Mouse (Mus musculus): Measurements from ENCODE around the gene Dennd6b. TPM values are rescaled to one million over a fixed set of nuclear protein-coding genes. Genes with fewer than 3 reads are reported as not detected.

Dennd6b gene
- total RNA-seq, 4 experiments from 2014 or later, result 46.2 to 59.3 (median 50.7) TPM

Small RNA genes lying within 50 kb of the gene (microRNA-seq; reads per million reads assigned to microRNA genes)
- gene Mir6958 (1.5 to 2.9 reads per million in 2 experiments), gene Mir7118 (0.66 to 1.3 reads per million in 2 experiments)

Other genes starting within 250 kb of the Dennd6b start
- gene Ttll8, start 242.1 kb downstream of the Dennd6b start, total RNA-seq (2022), result 1 to 10 TPM; 1.5 to 1.8 (median 1.8) TPM
- gene Mlc1, start 217.5 kb downstream of the Dennd6b start, total RNA-seq (2022), result 100 to 1,000 TPM; 112 to 127 (median 115) TPM
- not detected for gene Mov10l1, start 213.6 kb downstream of the Dennd6b start, total RNA-seq (2022)
- 100 to 1,000 TPM; 108 to 121 (median 111) TPM for gene Panx2, start 136.8 kb downstream of the Dennd6b start, total RNA-seq (2022)
- 10 to 100 TPM; 17.3 to 21.8 (median 18.0) TPM for gene Trabd, start 121.4 kb downstream of the Dennd6b start, total RNA-seq (2022)
- 10 to 100 TPM; 22.7 to 27.6 (median 24.7) TPM for gene Selenoo, start 107.4 kb downstream of the Dennd6b start, total RNA-seq (2022)
- 10 to 100 TPM; 27.2 to 30.8 (median 28.6) TPM for gene Tubgcp6, start 73.4 kb downstream of the Dennd6b start, total RNA-seq (2022)
- 10 to 100 TPM; 12.5 to 17.1 (median 14.2) TPM for gene Hdac10, start 67.8 kb downstream of the Dennd6b start, total RNA-seq (2022)
- gene Mapk12, start 55.8 kb downstream of the Dennd6b start, total RNA-seq (2022), result 10 to 100 TPM in 2 of 4 experiments, 1 to 10 TPM in 2; 9.5 to 10.6 (median 10.1) TPM
- gene Mapk11, start 46.9 kb downstream of the Dennd6b start, total RNA-seq (2022), result 10 to 100 TPM; 35.8 to 40.9 (median 39.4) TPM
- gene Plxnb2, start 15.7 kb downstream of the Dennd6b start, total RNA-seq (2022), result 10 to 100 TPM; 42.6 to 60.9 (median 54.8) TPM
- 100 to 1,000 TPM; 150 to 165 (median 161) TPM for gene Ppp6r2, start 15.1 kb upstream of the Dennd6b start, total RNA-seq (2022)
- gene Sbf1, start 118.8 kb upstream of the Dennd6b start, total RNA-seq (2022), result 100 to 1,000 TPM; 230 to 240 (median 238) TPM
- gene Adm2, start 126.2 kb upstream of the Dennd6b start, total RNA-seq (2022), result not detected
- not detected for gene Miox, start 137.9 kb upstream of the Dennd6b start, total RNA-seq (2022)
- 10 to 100 TPM; 15.7 to 22.6 (median 19.9) TPM for gene Lmf2, start 159.2 kb upstream of the Dennd6b start, total RNA-seq (2022)
- gene Ncaph2, start 159.2 kb upstream of the Dennd6b start, total RNA-seq (2022), result 100 to 1,000 TPM in 3 of 4 experiments, 10 to 100 TPM in 1; 98.3 to 110 (median 107) TPM
- gene Sco2, start 177.3 kb upstream of the Dennd6b start, total RNA-seq (2022), result 10 to 100 TPM; 23.2 to 28.0 (median 26.8) TPM
- 1 to 10 TPM in 2 of 4 experiments, under 1 TPM in 2; 0.57 to 1.4 (median 0.90) TPM for gene Tymp, start 180.5 kb upstream of the Dennd6b start, total RNA-seq (2022)
- 1 to 10 TPM; 1.9 to 3.8 (median 2.8) TPM for gene Odf3b, start 182.8 kb upstream of the Dennd6b start, total RNA-seq (2022)
- gene Klhdc7b, start 188.4 kb upstream of the Dennd6b start, total RNA-seq (2022), result 1 to 10 TPM in 1 of 4 experiments, under 1 TPM in 3; 0.70 to 1.1 (median 0.87) TPM
- gene Syce3, start 214.0 kb upstream of the Dennd6b start, total RNA-seq (2022), result not detected
- 1 to 10 TPM; 1.2 to 2.2 (median 1.5) TPM for gene Cpt1b, start 229.4 kb upstream of the Dennd6b start, total RNA-seq (2022)
- gene C730034F03Rik, start 233.1 kb upstream of the Dennd6b start, total RNA-seq (2022), result 1 to 10 TPM; 1.4 to 2.2 (median 1.5) TPM
- gene Gm44502, start 233.2 kb upstream of the Dennd6b start, total RNA-seq (2022), result under 1 TPM in 1 of 4 experiments, not detected in 3; 0.37 TPM
- 10 to 100 TPM; 37.4 to 49.3 (median 42.9) TPM for gene Chkb, start 233.4 kb upstream of the Dennd6b start, total RNA-seq (2022)

Measured in left cerebral cortex, adult 8-10 months (tissue).